31 mouse cellular contexts compared by ENCODE assay signal in the genomic region with DNA sequence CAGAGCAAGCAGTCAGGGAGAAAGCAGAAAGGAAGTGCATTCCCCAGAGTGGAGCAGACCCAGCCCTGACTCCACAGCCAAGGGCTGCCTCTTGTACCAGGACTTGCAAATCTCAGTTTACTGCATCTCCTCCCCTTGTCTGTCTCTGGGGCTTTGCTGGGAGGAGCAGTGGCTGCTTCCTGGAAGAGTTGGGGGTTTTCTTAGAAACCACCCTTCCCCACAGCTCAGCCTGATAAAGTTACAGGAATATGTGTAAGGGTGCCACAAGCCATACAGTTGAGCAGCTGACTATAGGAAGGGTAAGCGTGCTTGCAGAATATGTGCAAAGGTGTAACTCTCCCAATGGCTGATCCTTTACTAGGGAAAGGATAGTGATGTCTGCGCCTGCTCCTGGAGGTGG. TPM values are rescaled to one million over a fixed set of nuclear protein-coding genes. Genes with fewer than 3 reads are reported as not detected.
A peak's percentile ranks its signal among the peaks of the same experiment; 100 is the strongest.
DNase-seq lines count a peak whose midpoint lies in the region; ATAC-seq and TF ChIP-seq lines count a peak whose summit lies in the region.
"Had no signal": no experiment of that assay in that cellular context is flagged by ENCODE, and none has a peak within 500 bp of the region (broad histone marks: within the 10 kb centered on the region; RNA-seq: fewer than 3 reads in every experiment).

No protein-coding gene starts in this region.

- H3K27ac ChIP-seq in liver, embryonic 13.5 days, result no peak overlapping the region
- H3K27ac ChIP-seq: hindbrain, embryonic 13.5 days; layer of hippocampus, adult 2 months; midbrain, embryonic 13.5 days had no signal

- H3K27me3 ChIP-seq in G1E (ENCODE audit: insufficient read depth, low read length), result peaks cover 6% of the 10 kb centered on the region
- H3K27me3 ChIP-seq in liver, embryonic 13.5 days, result peaks cover 19% of the 10 kb centered on the region
- H3K27me3 ChIP-seq: Patski had no signal

- peak; percentile 35 for DNase-seq in CD4-positive, CD25-positive, alpha-beta regulatory T cell, adult 2 months (ENCODE audit: low read depth, low spot score)
- DNase-seq in G1E (ENCODE audit: low spot score), result peak; percentile 61
- DNase-seq in c-Kit-positive CD71-positive TER-119-positive erythroid progenitor cells, embryonic 14.5 days (ENCODE audit: low spot score), result peak; percentile 65
- peak; percentile 24 for DNase-seq in liver, embryonic 13.5 days
- no peak for DNase-seq in yolk sac, embryonic 10.5 days (ENCODE audit: low spot score)
- DNase-seq in left cerebral cortex, adult 18-20 months (ENCODE audit: low spot score in 2 of 2), result no peak
- no peak for DNase-seq in kidney, adult 8-10 months
- DNase-seq: adrenal gland, postnatal 14 days; cerebellum, adult 18-20 months; cerebellum, postnatal 10 days; forebrain, postnatal 0 days; gastrocnemius, postnatal 14 days; heart, adult 11 months; heart, postnatal 36 days; kidney, adult 18-20 months; kidney, postnatal 36 days; left cerebral cortex, postnatal 4 days; lung, adult 18-20 months; lung, postnatal 10 days; retina, postnatal 1 day; spleen, adult 18-20 months; thymus, postnatal 14 days had no signal

- 0 out of 2 replicates have a peak overlapping the region, but pooled peaks have one; percentile 12 for H3K4me2 ChIP-seq in liver, embryonic 13.5 days
- H3K4me2 ChIP-seq: heart, embryonic 11.5 days; hindbrain, embryonic 13.5 days; midbrain, embryonic 13.5 days had no signal

- TF ChIP-seq CTCF in G1E (IDR thresholded peaks at IDR 0.05; ENCODE audit: low read depth, low read length), result no peak

- no peaks in the 10 kb centered on the region for H3K9me3 ChIP-seq in G1E (replicated peaks)
- no peaks in the 10 kb centered on the region for H3K9me3 ChIP-seq in liver, embryonic 13.5 days (replicated peaks)
- H3K9me3 ChIP-seq: hindbrain, embryonic 13.5 days; midbrain, embryonic 13.5 days had no signal

- H3K36me3 ChIP-seq in G1E (replicated peaks), result peaks cover 29% of the 10 kb centered on the region
- H3K36me3 ChIP-seq in liver, embryonic 13.5 days, result peaks cover 7% of the 10 kb centered on the region; the same call in 1 of the 2 replicates

- peaks cover 42% of the 10 kb centered on the region for H3K4me1 ChIP-seq in G1E (ENCODE audit: insufficient read depth, low read depth, low read length)
- H3K4me1 ChIP-seq in liver, embryonic 13.5 days (replicated peaks), result peaks cover 18% of the 10 kb centered on the region

- no peak overlapping the region for H3K9ac ChIP-seq in liver, embryonic 13.5 days
- H3K9ac ChIP-seq: forebrain, postnatal 0 days; hindbrain, embryonic 13.5 days; midbrain, embryonic 13.5 days had no signal

- H3K4me3 ChIP-seq in G1E (ENCODE audit: low read depth, low read length), result peak overlapping the region; percentile 21; the same call in 1 of the 2 replicates
- no peak overlapping the region for H3K4me3 ChIP-seq in liver, embryonic 13.5 days (replicated peaks)
- H3K4me3 ChIP-seq: erythroblast, embryonic 14.5 days; hindbrain, embryonic 13.5 days; layer of hippocampus, adult 2 months; midbrain, embryonic 13.5 days had no signal

- 23% methylated on average over 2 of the region's 2 CpGs for WGBS in liver, embryonic 13.5 days (ENCODE audit: insufficient replicate concordance)

- no peak for ATAC-seq in CD4-positive, CD25-positive, alpha-beta regulatory T cell, adult 4 months
- ATAC-seq in G1E (ENCODE audit: extremely low read depth, insufficient number of reproducible peaks, low FRiP score, poor library complexity, severe bottlenecking), result peak; percentile 34; the same call in 1 of the 2 replicates
- peak; percentile 60 for ATAC-seq in liver, embryonic 13.5 days (ENCODE audit: low read depth)
- ATAC-seq: forebrain, postnatal 0 days; inflammation-experienced regulatory T-cells, adult 6 months; midbrain, embryonic 13.5 days; Patski had no signal

RNA-seq across cellular contexts. Expression of gene Pigz, which starts 6.9 kb away (rescaled TPM):
- under 1 TPM; 0.65 to 0.67 TPM for polyA plus RNA-seq in CD4-positive, CD25-positive, alpha-beta regulatory T cell, adult 4 months (2017; shearing (Covaris generic))
- total RNA-seq in G1E (2014; fragmentation: Nextera tagmentation) (not detected in 2 replicates), G1E (2017) (0.12 and 0.16 TPM in 2 replicates)
- polyA plus RNA-seq in G1E (2012), result not detected in 2 replicates
- polyA plus RNA-seq in liver, embryonic 13.5 days (2015; fragmentation: Nextera tagmentation; extraction: Ambion mirVana), result 0.38 TPM in 1 of 2 replicates, not detected in the other
- 10 to 100 TPM; 20.3 to 23.5 TPM for total RNA-seq in left cerebral cortex, adult 18-20 months (2021)
- total RNA-seq: monocyte, adult 5-6 weeks had no signal
- polyA plus RNA-seq: heart, embryonic 11.5 days had no signal

RNA-seq across cellular contexts. Expression of gene 0610012G03Rik, which starts 7.7 kb away (rescaled TPM):
- 1 to 10 TPM; 1.3 to 2.6 TPM for polyA plus RNA-seq in CD4-positive, CD25-positive, alpha-beta regulatory T cell, adult 4 months (2017; shearing (Covaris generic))
- total RNA-seq in G1E (2014; fragmentation: Nextera tagmentation), result 11.7 and 16.6 TPM in 2 replicates
- total RNA-seq in G1E (2017), result 25.2 and 44.0 TPM in 2 replicates
- polyA plus RNA-seq in G1E (2012), result 69.4 and 101 TPM in 2 replicates
- 42.6 and 49.1 TPM in 2 replicates for polyA plus RNA-seq in liver, embryonic 13.5 days (2015; fragmentation: Nextera tagmentation; extraction: Ambion mirVana)
- total RNA-seq in left cerebral cortex, adult 18-20 months (2021), result 10 to 100 TPM; 39.5 to 42.0 TPM

RNA-seq across cellular contexts. Expression of gene Ncbp2, which starts 7.7 kb away (rescaled TPM):
- polyA plus RNA-seq in CD4-positive, CD25-positive, alpha-beta regulatory T cell, adult 4 months (2017; shearing (Covaris generic)), result 10 to 100 TPM; 35.0 to 38.4 TPM
- total RNA-seq in G1E (2014; fragmentation: Nextera tagmentation) (33.9 and 38.7 TPM in 2 replicates), G1E (2017) (52.5 and 64.4 TPM in 2 replicates)
- 102 and 110 TPM in 2 replicates for polyA plus RNA-seq in G1E (2012)
- 39.6 and 48.3 TPM in 2 replicates for polyA plus RNA-seq in liver, embryonic 13.5 days (2015; fragmentation: Nextera tagmentation; extraction: Ambion mirVana)
- 10 to 100 TPM; 50.1 to 50.8 TPM for total RNA-seq in left cerebral cortex, adult 18-20 months (2021)

Comparison
In these comparisons a context has a peak if more than half of its experiments do, and no peak if none do; other contexts are left out.
1. DNase-seq: peak in CD4-positive, CD25-positive, alpha-beta regulatory T cell, adult 2 months (single experiment), G1E (single experiment), c-Kit-positive CD71-positive TER-119-positive erythroid progenitor cells, embryonic 14.5 days (single experiment) and liver, embryonic 13.5 days (single experiment); none in yolk sac, embryonic 10.5 days (single experiment), left cerebral cortex, adult 18-20 months (0 of 2) and kidney, adult 8-10 months (0 of 2).
2. RNA of gene 0610012G03Rik, which starts 7.7 kb away (polyA plus RNA-seq): 69.4 to 101 TPM in G1E and 42.6 to 49.1 TPM in liver, embryonic 13.5 days; 1.3 to 2.6 TPM in CD4-positive, CD25-positive, alpha-beta regulatory T cell, adult 4 months; every median in the first group is over 10 times any median in the second.